ENCODE assay signal across 23 mouse cellular contexts in genomic region chr11:79560536-79560935, GRCm38 (mm10). TPM values are rescaled to one million over a fixed set of nuclear protein-coding genes. Genes with fewer than 3 reads are reported as not detected.
DNase-seq lines count a peak whose midpoint lies in the region; ATAC-seq and TF ChIP-seq lines count a peak whose summit lies in the region.
"Had no signal": no experiment of that assay in that cellular context is flagged by ENCODE, and none has a peak within 500 bp of the region (broad histone marks: within the 10 kb centered on the region; RNA-seq: fewer than 3 reads in every experiment).

No protein-coding gene starts in this region.

- H3K9ac ChIP-seq in liver, adult 2 months (ENCODE audit: low read depth, low read length) = no peak overlapping the region
- no peak overlapping the region for H3K9ac ChIP-seq in liver, postnatal 0 days (replicated peaks)
- no peak overlapping the region for H3K9ac ChIP-seq in liver, embryonic 11.5 days (ENCODE audit: low read depth, low read length)

- no peaks in the 10 kb centered on the region for H3K79me2 ChIP-seq in liver, adult 2 months (ENCODE audit: control insufficient read depth, insufficient read depth, low read length)

- peak; percentile 94 for ATAC-seq in liver, postnatal 0 days
- ATAC-seq in liver, embryonic 11.5 days (replicated peaks; ENCODE audit: low FRiP score) = no peak
- ATAC-seq: activated CD4-positive, CD25-positive, alpha-beta regulatory T cell, adult 4 months; CD4-positive, CD25-positive, alpha-beta regulatory T cell, adult 4 months; Patski had no signal

- peaks cover 20% of the 10 kb centered on the region for H3K36me3 ChIP-seq in liver, adult 2 months (ENCODE audit: control insufficient read depth, insufficient read depth, low read length)
- peaks cover 21% of the 10 kb centered on the region for H3K36me3 ChIP-seq in liver, postnatal 0 days (replicated peaks; ENCODE audit: insufficient read depth, low read length)
- H3K36me3 ChIP-seq in liver, embryonic 11.5 days (ENCODE audit: control insufficient read depth, insufficient read depth, low read length) = peaks cover 3% of the 10 kb centered on the region

- TF ChIP-seq CTCF in liver, adult 2 months (IDR thresholded peaks at IDR 0.05; ENCODE audit: low read depth, low read length) = no peak
- TF ChIP-seq CTCF in liver, postnatal 0 days (IDR thresholded peaks at IDR 0.05; ENCODE audit: low read depth) = no peak

- DNase-seq in heart, adult 11 months = peak; percentile 15
- no peak for DNase-seq in heart, postnatal 36 days
- DNase-seq in liver, adult 2 months (ENCODE audit: extremely low read depth, low read depth, low spot score) = peak; percentile 90
- DNase-seq in liver = no peak
- DNase-seq in liver, postnatal 0 days = no peak
- DNase-seq in liver, embryonic 11.5 days (ENCODE audit: low spot score) = no peak
- DNase-seq: adrenal gland, adult 2 months; adrenal gland, adult 8-10 months; adrenal gland, postnatal 10 days; adrenal gland, postnatal 14 days; adrenal gland, postnatal 25 days; adrenal gland, postnatal 36 days; B cell, adult 2 months; cerebellum, adult 11 months; cerebellum, adult 11-12 months; cerebellum, adult 18-20 months had no signal

- no peak overlapping the region for H3K4me3 ChIP-seq in liver, adult 2 months (ENCODE audit: insufficient read depth, low read depth, low read length)
- H3K4me3 ChIP-seq in liver, postnatal 0 days (ENCODE audit: low read depth, low read length) = no peak overlapping the region
- no peak overlapping the region for H3K4me3 ChIP-seq in liver, embryonic 11.5 days (ENCODE audit: low read depth, low read length)

- no peak overlapping the region for H3K27ac ChIP-seq in liver, adult 2 months (replicated peaks; ENCODE audit: insufficient read depth, low read depth, low read length)
- peak overlapping the region; percentile 1; the same call in 1 of the 2 replicates for H3K27ac ChIP-seq in liver, postnatal 0 days (ENCODE audit: low read depth)
- H3K27ac ChIP-seq in liver, embryonic 11.5 days (ENCODE audit: low read depth, low read length) = no peak overlapping the region

- H3K4me2 ChIP-seq in liver, postnatal 0 days (ENCODE audit: low read depth, low read length) = no peak overlapping the region
- no peak overlapping the region for H3K4me2 ChIP-seq in liver, embryonic 11.5 days

- no peaks in the 10 kb centered on the region for H3K9me3 ChIP-seq in liver, postnatal 0 days (ENCODE audit: low read length)
- H3K9me3 ChIP-seq in liver, embryonic 11.5 days (ENCODE audit: control insufficient read depth, low read length) = no peaks in the 10 kb centered on the region
- H3K9me3 ChIP-seq: G1E had no signal

- no peak for TF ChIP-seq POLR2A in liver, adult 2 months (IDR thresholded peaks at IDR 0.05; ENCODE audit: extremely low read depth, insufficient read depth, low read length)

- intact Hi-C loops in heart, postnatal 36 days (cut with DNase I) = no loop called here

- no peaks in the 10 kb centered on the region for H3K27me3 ChIP-seq in liver, adult 2 months (ENCODE audit: control insufficient read depth, insufficient read depth, low read length)
- H3K27me3 ChIP-seq in liver, postnatal 0 days (ENCODE audit: insufficient read depth, low read length) = no peaks in the 10 kb centered on the region
- no peaks in the 10 kb centered on the region for H3K27me3 ChIP-seq in liver, embryonic 11.5 days (replicated peaks; ENCODE audit: control insufficient read depth, insufficient read depth, low read length)
- H3K27me3 ChIP-seq: CH12.LX, Patski had no signal

- WGBS in liver, adult 2 months = 31% methylated on average over 4 of the region's 4 CpGs
- 67% methylated on average over 4 of the region's 4 CpGs for WGBS in liver, postnatal 0 days (ENCODE audit: insufficient replicate concordance)
- WGBS in liver, embryonic 11.5 days = 84% methylated on average over 4 of the region's 4 CpGs

- peak; percentile 32; the same call in 1 of the 2 replicates for TF ChIP-seq EP300 in liver, postnatal 0 days (IDR thresholded peaks at IDR 0.05; ENCODE audit: low read depth)

- H3K4me1 ChIP-seq in liver, adult 2 months (ENCODE audit: control insufficient read depth, insufficient read depth, low read length) = peaks cover 7% of the 10 kb centered on the region; the same call in 1 of the 2 replicates
- H3K4me1 ChIP-seq in liver, postnatal 0 days (ENCODE audit: insufficient read depth) = 0 out of 2 replicates have a peak, but pooled peaks cover 4% of the 10 kb centered on the region
- no peaks in the 10 kb centered on the region for H3K4me1 ChIP-seq in liver, embryonic 11.5 days (replicated peaks; ENCODE audit: control insufficient read depth, insufficient read depth, low read length)

RNA-seq across cellular contexts. Expression of gene Evi2a, which starts 30.1 kb away (rescaled TPM):
- total RNA-seq in heart, postnatal 36 days (2021) = 1 to 10 TPM; 3.1 to 3.7 TPM
- 2.1 and 2.6 TPM in 2 replicates for total RNA-seq in liver, adult 2 months (2014; rRNA removed)
- polyA plus RNA-seq in liver, adult 2 months (2012; rRNA removed) = 0.72 and 1.5 TPM in 2 replicates
- 6.7 and 7.2 TPM in 2 replicates for polyA plus RNA-seq in liver, postnatal 0 days (2015; fragmentation: Nextera tagmentation; extraction: Ambion mirVana)
- 5.7 and 5.9 TPM in 2 replicates for polyA plus RNA-seq in liver, embryonic 11.5 days (2014; fragmentation: Nextera tagmentation; extraction: Ambion mirVana)

RNA-seq across cellular contexts. Expression of gene Evi2, which starts 30.1 kb away (rescaled TPM):
- total RNA-seq in heart, postnatal 36 days (2021) = under 1 TPM; 0.11 TPM
- total RNA-seq in liver, adult 2 months (2014; rRNA removed) = 0.13 and 0.18 TPM in 2 replicates
- polyA plus RNA-seq in liver, adult 2 months (2012; rRNA removed) = 0.04 and 0.23 TPM in 2 replicates
- polyA plus RNA-seq in liver, postnatal 0 days (2015; fragmentation: Nextera tagmentation; extraction: Ambion mirVana) = 0.76 and 0.99 TPM in 2 replicates
- polyA plus RNA-seq in liver, embryonic 11.5 days (2014; fragmentation: Nextera tagmentation; extraction: Ambion mirVana) = 1.2 and 1.7 TPM in 2 replicates
- total RNA-seq: adrenal gland, postnatal 14 days; adrenal gland, postnatal 25 days had no signal
- polyA plus RNA-seq: G1E, Patski had no signal

RNA-seq across cellular contexts. Expression of gene Rab11fip4, which starts 30.5 kb away (rescaled TPM):
- total RNA-seq in heart, postnatal 36 days (2021) = under 1 TPM in 1 of 2 experiments, not detected in 1; 0.03 TPM
- 3.1 and 6.2 TPM in 2 replicates for total RNA-seq in liver, adult 2 months (2014; rRNA removed)
- 7.7 and 8.1 TPM in 2 replicates for polyA plus RNA-seq in liver, adult 2 months (2012; rRNA removed)
- 1.1 and 1.2 TPM in 2 replicates for polyA plus RNA-seq in liver, postnatal 0 days (2015; fragmentation: Nextera tagmentation; extraction: Ambion mirVana)
- 2.2 and 2.9 TPM in 2 replicates for polyA plus RNA-seq in liver, embryonic 11.5 days (2014; fragmentation: Nextera tagmentation; extraction: Ambion mirVana)
- polyA plus RNA-seq: G1E had no signal

RNA-seq across cellular contexts. Expression of gene Evi2b, which starts 37.0 kb away (rescaled TPM):
- total RNA-seq in heart, postnatal 36 days (2021) = 1 to 10 TPM in 1 of 2 experiments, under 1 TPM in 1; 0.86 to 2.4 TPM
- 0.54 and 0.65 TPM in 2 replicates for total RNA-seq in liver, adult 2 months (2014; rRNA removed)
- polyA plus RNA-seq in liver, adult 2 months (2012; rRNA removed) = 1.1 and 2.6 TPM in 2 replicates
- 7.7 and 7.9 TPM in 2 replicates for polyA plus RNA-seq in liver, postnatal 0 days (2015; fragmentation: Nextera tagmentation; extraction: Ambion mirVana)
- 12.7 and 14.4 TPM in 2 replicates for polyA plus RNA-seq in liver, embryonic 11.5 days (2014; fragmentation: Nextera tagmentation; extraction: Ambion mirVana)
- total RNA-seq: ES-E14 had no signal

RNA-seq across cellular contexts. Expression of gene Omg, which starts 56.7 kb away (rescaled TPM):
- not detected for total RNA-seq in heart, postnatal 36 days (2021)
- total RNA-seq in liver, adult 2 months (2014; rRNA removed) = not detected in 2 replicates
- not detected in 2 replicates for polyA plus RNA-seq in liver, adult 2 months (2012; rRNA removed)
- 0.05 and 0.09 TPM in 2 replicates for polyA plus RNA-seq in liver, postnatal 0 days (2015; fragmentation: Nextera tagmentation; extraction: Ambion mirVana)
- 0.12 and 0.42 TPM in 2 replicates for polyA plus RNA-seq in liver, embryonic 11.5 days (2014; fragmentation: Nextera tagmentation; extraction: Ambion mirVana)
- total RNA-seq: MEL had no signal
- polyA plus RNA-seq: activated CD4-positive, CD25-positive, alpha-beta regulatory T cell, adult 4 months; CD4-positive, CD25-positive, alpha-beta regulatory T cell, adult 4 months; G1E; Patski had no signal

Comparison
In these comparisons a context has a peak if more than half of its experiments do, and no peak if none do; other contexts are left out.
1. DNase-seq: peak in heart, adult 11 months (single experiment) and liver, adult 2 months (single experiment); none in heart, postnatal 36 days (0 of 2), liver (single experiment), liver, postnatal 0 days (single experiment) and liver, embryonic 11.5 days (single experiment).